Mouse (Mus musculus): Measurements from ENCODE around the gene Ccl17. TPM values are rescaled to one million over a fixed set of nuclear protein-coding genes. Genes with fewer than 3 reads are reported as not detected.
A peak's percentile ranks its signal among the peaks of the same experiment; 100 is the strongest.
"Not testable (repeated sequence)": the region's sequence is repeated elsewhere in the genome, so short reads cannot be mapped to it uniquely, and the experiment has no call there.

The Ccl17 gene
- polyA plus RNA-seq, 1 experiment from 2014 or later, result 0.32 TPM

DNA sequence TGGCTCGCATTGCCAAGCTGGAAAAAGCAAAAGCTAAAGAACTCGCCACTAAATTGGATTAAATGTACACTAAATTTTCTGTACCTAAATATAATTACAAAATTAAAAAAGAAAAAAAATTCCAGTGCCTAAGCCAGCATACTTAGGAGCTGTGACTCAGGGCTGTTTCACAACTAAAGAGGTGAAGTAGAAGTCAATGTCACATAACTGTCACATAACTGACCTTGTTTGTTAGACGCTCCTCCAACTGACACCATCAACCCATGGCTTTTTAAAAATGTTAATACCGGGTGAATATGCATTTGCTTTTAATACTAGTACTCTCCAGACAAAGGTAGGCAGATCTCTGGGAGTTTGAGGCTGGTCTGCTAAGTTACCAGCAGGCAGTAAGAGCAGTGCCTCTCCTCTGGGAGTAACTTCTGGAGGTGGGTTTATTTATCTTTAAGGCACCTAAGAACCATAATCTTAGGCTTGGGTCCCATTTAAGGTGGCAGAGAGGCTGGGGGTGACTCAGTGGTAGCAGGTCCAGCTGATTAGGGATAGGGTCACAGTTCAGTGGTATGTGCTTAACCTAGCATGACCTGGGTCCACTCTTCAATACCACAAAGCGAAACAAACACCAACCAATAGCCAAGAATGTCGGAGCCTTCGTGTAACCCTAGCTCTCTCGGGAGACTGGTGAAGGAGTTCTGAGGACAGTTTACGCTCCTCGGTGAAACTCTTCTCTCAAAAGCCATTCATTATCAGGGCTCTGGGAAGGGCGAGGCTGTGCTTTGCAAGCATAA, 26.4 kb downstream of the Ccl17 start:
- Histone ChIP-seq H3K27ac (no peak overlapping the region), H3K27me3 (no peaks in the 10 kb centered on the region), H3K4me3 (peak overlapping the region; percentile 85), H3K9ac (peak overlapping the region; percentile 86; the same call in 1 of the 2 replicates), H3K9me3 (no peaks in the 10 kb centered on the region), H3K4me2 (peak overlapping the region; percentile 76), H3K36me3 (peaks cover 2% of the 10 kb centered on the region), H3K4me1 (peaks cover 15% of the 10 kb centered on the region)
- no peak for ATAC-seq (ENCODE audit: borderline replicate concordance, extremely low read depth, low FRiP score, low TSS enrichment)
- WGBS, result 54% methylated on average over 11 of the region's 11 CpGs

- H3K9ac ChIP-seq, result peak within 1 kb of the TSS; percentile 97
- peak within 1 kb of the TSS; percentile 85 for H3K4me3 ChIP-seq
- no peaks in the 10 kb centered on the region for H3K9me3 ChIP-seq
- peak within 1 kb of the TSS; percentile 91 for H3K27ac ChIP-seq
- peaks cover 15% of the 10 kb centered on the region for H3K4me1 ChIP-seq
- ATAC-seq (ENCODE audit: borderline replicate concordance, extremely low read depth, low FRiP score, low TSS enrichment), result peak; percentile 99
- H3K36me3 ChIP-seq, result no peaks in the 10 kb centered on the region
- H3K4me2 ChIP-seq, result peak within 1 kb of the TSS; percentile 76
- WGBS, result under 1% methylated on average over 82 of the region's 82 CpGs
- H3K27me3 ChIP-seq, result no peaks in the 10 kb centered on the region
These were observed 27.7 kb downstream of the Ccl17 start, which contains the start of the genes Coq9 and Ciapin1 for GRCm38 (mm10) chr8:94837662-94838574. Gene Coq9 (plus strand): TSS chr8:94838321. Gene Ciapin1 (minus strand): TSS chr8:94838358.

- peak overlapping the region; percentile 76 for H3K4me2 ChIP-seq
- H3K4me3 ChIP-seq, result peak overlapping the region; percentile 85
- peak overlapping the region; percentile 91 for H3K27ac ChIP-seq
- H3K4me1 ChIP-seq, result peaks cover 15% of the 10 kb centered on the region
- H3K9ac ChIP-seq, result peak overlapping the region; percentile 97
- WGBS, result under 1% methylated on average over 24 of the region's 24 CpGs
- H3K9me3 ChIP-seq, result no peaks in the 10 kb centered on the region
- peak; percentile 68; the same call in 1 of the 2 replicates for ATAC-seq (ENCODE audit: borderline replicate concordance, extremely low read depth, low FRiP score, low TSS enrichment)
- H3K36me3 ChIP-seq, result 0 out of 2 replicates have a peak, but pooled peaks cover 3% of the 10 kb centered on the region
- H3K27me3 ChIP-seq, result no peaks in the 10 kb centered on the region
These were observed 28.3 kb downstream of the Ccl17 start for GRCm38 (mm10) chr8:94838600-94838999.

DNA sequence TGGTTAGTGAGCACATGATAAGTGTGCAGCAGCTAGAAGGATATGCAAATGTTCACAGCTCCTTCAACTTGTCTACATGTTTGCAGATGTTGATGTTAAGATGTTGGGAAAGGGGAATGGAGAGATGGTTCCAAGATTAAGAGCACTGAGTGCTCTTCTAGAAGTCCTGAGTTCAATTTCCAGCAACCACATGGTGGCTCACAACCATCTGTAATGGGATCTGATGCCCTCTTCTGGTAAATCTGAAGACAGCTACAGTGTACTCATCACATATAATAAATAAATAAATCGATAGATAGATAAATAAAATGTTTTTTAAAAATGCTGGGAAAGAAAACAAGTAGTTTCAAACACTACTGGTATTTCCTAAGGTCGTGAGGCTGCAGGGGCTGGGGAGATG, 30.9 kb downstream of the Ccl17 start:
- Histone ChIP-seq H3K27me3 (no peaks in the 10 kb centered on the region), H3K36me3 (peaks cover 19% of the 10 kb centered on the region), H3K4me2 (no peak overlapping the region), H3K27ac (no peak overlapping the region), H3K9me3 (no peaks in the 10 kb centered on the region), H3K9ac (no peak overlapping the region), H3K4me3 (no peak overlapping the region), H3K4me1 (peaks cover 15% of the 10 kb centered on the region)
- no peak for ATAC-seq (ENCODE audit: borderline replicate concordance, extremely low read depth, low FRiP score, low TSS enrichment)
- 45% methylated on average over 2 of the region's 2 CpGs for WGBS

DNA sequence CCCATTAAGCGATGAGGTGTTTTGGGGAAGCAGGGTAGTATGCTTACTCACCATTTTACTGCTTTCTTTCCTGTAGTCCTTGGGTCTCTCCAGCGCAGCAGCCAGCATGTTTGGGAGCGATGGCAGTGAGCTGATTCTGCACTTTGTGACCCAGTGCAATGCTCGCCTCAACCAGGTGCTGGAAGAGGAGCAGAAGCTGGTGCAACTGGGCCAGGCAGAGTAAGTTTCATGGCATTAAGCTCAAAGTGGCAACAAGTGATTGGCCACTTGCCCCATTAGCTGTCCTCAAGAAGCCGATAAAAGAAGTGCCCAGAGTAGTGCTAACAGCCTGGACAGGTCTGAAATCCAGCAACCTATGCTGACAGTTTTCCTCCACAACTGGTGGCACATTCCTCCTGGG, 39.8 kb downstream of the Ccl17 start:
- Histone ChIP-seq H3K27ac (no peak overlapping the region), H3K4me3 (no peak overlapping the region), H3K4me2 (no peak overlapping the region), H3K36me3 (peaks cover 70% of the 10 kb centered on the region), H3K4me1 (no peaks in the 10 kb centered on the region), H3K9ac (no peak overlapping the region), H3K27me3 (no peaks in the 10 kb centered on the region), H3K9me3 (no peaks in the 10 kb centered on the region)
- WGBS, result 94% methylated on average over 5 of the region's 5 CpGs
- ATAC-seq (ENCODE audit: borderline replicate concordance, extremely low read depth, low FRiP score, low TSS enrichment), result no peak

- ATAC-seq (ENCODE audit: borderline replicate concordance, extremely low read depth, low FRiP score, low TSS enrichment); H3K27me3 ChIP-seq; H3K9ac ChIP-seq; H3K27ac ChIP-seq; H3K4me2 ChIP-seq; H3K9me3 ChIP-seq; H3K4me3 ChIP-seq: not testable (repeated sequence)
- 84% methylated on average over 11 of the region's 11 CpGs for WGBS
- Histone ChIP-seq H3K36me3 (peaks cover 46% of the 10 kb centered on the region), H3K4me1 (peaks cover 16% of the 10 kb centered on the region)
These were observed 44.5 kb downstream of the Ccl17 start for GRCm38 (mm10) chr8:94854761-94855160.

- H3K36me3 ChIP-seq, result peaks cover 42% of the 10 kb centered on the region
- H3K4me1 ChIP-seq, result peaks cover 16% of the 10 kb centered on the region
- ATAC-seq (ENCODE audit: borderline replicate concordance, extremely low read depth, low FRiP score, low TSS enrichment), result no peak
- H3K9ac ChIP-seq, result 0 out of 2 replicates have a peak overlapping the region, but pooled peaks have one; percentile 16
- H3K27ac ChIP-seq, result no peak overlapping the region
- 27% methylated on average over 5 of the region's 5 CpGs for WGBS
- H3K4me2 ChIP-seq, result 0 out of 2 replicates have a peak overlapping the region, but pooled peaks have one; percentile 29
- no peaks in the 10 kb centered on the region for H3K9me3 ChIP-seq
- H3K4me3 ChIP-seq, result peak overlapping the region; percentile 81
- no peaks in the 10 kb centered on the region for H3K27me3 ChIP-seq
These were observed 46.7 kb downstream of the Ccl17 start for GRCm38 (mm10) chr8:94857011-94857345.

DNA sequence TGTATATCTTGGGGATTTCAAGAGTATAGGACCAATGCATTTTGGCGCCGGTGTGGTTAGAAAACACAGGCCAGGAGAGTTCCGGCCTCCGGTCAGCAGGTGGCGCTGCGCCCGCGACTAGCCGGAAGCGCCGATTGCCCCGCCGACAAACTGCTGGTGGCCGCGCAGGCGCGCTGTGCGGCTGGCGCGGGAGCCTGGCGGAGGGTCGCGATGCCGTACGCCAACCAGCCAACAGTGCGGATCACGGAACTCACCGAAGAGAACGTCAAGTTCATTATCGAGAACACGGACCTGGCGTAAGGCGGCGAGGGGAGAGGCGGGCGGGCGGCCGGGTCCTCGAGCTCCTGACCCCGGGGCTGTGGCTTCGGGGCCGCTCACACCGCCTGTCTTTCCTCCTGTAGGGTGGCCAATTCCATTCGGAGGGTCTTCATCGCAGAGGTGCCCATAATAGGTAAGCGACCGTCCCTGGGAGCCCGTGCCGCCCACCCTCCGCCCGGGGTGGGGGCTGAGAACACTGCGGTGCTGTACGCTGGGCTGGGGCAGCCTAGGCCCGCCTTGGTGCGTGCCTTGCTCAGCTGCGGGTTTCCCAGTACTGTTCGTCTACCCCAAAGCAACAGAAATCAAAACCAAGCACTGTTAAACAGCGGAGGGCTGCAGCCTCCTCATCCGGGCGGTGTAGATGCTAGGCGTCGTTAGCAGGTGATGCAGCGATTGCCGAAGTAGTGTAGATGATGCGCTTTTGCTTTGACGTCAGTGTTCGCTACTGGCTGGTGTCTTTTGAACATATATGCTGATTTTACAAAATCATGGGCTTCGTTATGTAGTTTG, 47.3 kb downstream of the Ccl17 start, which contains the start of gene Polr2c:
Polr2c (plus strand) TSS at position 105 of the 828 bp plus-strand sequence.
- no peaks in the 10 kb centered on the region for H3K9me3 ChIP-seq
- peaks cover 16% of the 10 kb centered on the region for H3K4me1 ChIP-seq
- peak within 1 kb of the TSS; percentile 71 for H3K4me2 ChIP-seq
- H3K9ac ChIP-seq, result peak within 1 kb of the TSS; percentile 92
- H3K27me3 ChIP-seq, result no peaks in the 10 kb centered on the region
- peak within 1 kb of the TSS; percentile 81 for H3K4me3 ChIP-seq
- H3K27ac ChIP-seq, result peak within 1 kb of the TSS; percentile 30; the same call in 1 of the 2 replicates
- peak; percentile 71 for ATAC-seq (ENCODE audit: borderline replicate concordance, extremely low read depth, low FRiP score, low TSS enrichment)
- WGBS, result under 1% methylated on average over 68 of the region's 68 CpGs
- peaks cover 40% of the 10 kb centered on the region for H3K36me3 ChIP-seq

GRCm38 (mm10) chr8:94861352-94861910, 51.2 kb downstream of the Ccl17 start:
- Histone ChIP-seq H3K9ac (no peak overlapping the region), H3K9me3 (no peaks in the 10 kb centered on the region), H3K4me1 (peaks cover 16% of the 10 kb centered on the region), H3K27me3 (no peaks in the 10 kb centered on the region), H3K4me2 (no peak overlapping the region), H3K27ac (no peak overlapping the region), H3K4me3 (no peak overlapping the region), H3K36me3 (peaks cover 55% of the 10 kb centered on the region)
- WGBS, result 73% methylated on average over 8 of the region's 8 CpGs
- ATAC-seq (ENCODE audit: borderline replicate concordance, extremely low read depth, low FRiP score, low TSS enrichment), result no peak

Measured in lung, embryonic 15.5 days (tissue).